Mouse (Mus musculus) MEL-GATA-1-ER (cell line): ENCODE measurements at regions not wholly inside any gene's neighbourhood (a gene's known extent, or its start where the extent isn't known, plus 50 kb on each side); places are given as distances from the start of the nearest gene placed in this dataset.

Source experiments
- DNase-seq: peaks from one replicate; pipeline ENCODE4 v3.0.0-alpha.2; 2012; ENCODE audit warnings: low read depth; ENCODE audit errors: extremely low read depth

DNA sequence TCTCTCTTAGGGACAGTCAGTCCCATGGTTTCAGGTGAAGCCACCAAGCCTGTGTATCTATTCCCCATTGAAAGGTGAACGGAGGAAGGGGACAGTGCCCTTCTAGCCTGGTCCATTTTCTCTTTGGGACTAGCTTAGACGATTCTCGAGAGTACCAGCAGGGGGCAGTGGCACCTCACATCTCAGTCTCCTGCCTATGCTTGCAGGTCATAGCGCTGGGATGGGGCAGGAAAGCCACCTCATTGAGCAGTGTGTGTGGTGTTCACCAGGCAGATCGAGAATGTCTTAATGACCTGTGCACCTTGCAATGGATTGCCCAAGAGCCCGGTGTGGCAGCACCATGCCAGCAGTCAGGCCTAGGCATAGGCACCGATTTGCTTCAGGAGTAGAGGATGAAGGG lies 100.7 kb upstream of the Podxl start:
- DNase-seq: no peak

DNA sequence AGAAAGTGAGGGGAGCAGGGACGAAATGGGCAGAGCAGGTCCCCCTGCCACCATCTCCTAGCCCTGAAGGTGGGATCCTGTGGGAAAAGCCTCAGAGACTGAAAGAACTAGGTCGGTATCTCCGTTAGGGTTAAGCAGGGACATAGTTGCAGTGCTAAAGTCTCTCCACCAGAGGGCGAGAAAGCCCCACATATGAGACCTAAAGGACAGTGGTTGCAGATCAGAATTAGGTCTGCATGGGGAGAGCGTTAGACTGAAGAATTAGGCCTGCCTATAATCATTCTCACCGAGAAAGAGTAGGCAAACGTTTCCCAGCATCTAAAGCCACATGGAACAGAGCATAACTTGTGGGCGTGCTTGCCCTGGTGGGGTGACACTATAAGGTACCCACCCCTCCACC lies 97.0 kb upstream of the Podxl start:
- DNase-seq: peak; percentile 58

DNA sequence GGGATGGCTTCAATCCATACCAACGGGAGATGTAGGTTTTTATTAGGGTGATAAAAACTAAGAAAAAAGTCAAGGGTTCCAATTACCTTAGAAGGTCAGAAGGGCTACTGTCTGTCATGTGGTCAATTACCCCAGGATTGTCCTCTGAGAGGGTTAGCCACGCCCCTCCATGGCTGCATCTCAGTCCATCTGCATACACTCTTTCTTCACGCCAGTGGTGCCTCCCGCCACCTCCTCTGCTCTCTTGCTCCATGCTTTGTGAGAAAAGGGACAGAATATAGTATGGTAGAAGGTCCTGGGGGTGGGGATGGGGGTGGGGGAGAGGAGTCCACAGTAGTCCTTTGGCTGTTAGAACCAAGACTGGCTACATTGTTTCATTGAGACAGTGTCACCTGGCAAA lies 96.1 kb upstream of the Podxl start:
- no peak for DNase-seq

DNA sequence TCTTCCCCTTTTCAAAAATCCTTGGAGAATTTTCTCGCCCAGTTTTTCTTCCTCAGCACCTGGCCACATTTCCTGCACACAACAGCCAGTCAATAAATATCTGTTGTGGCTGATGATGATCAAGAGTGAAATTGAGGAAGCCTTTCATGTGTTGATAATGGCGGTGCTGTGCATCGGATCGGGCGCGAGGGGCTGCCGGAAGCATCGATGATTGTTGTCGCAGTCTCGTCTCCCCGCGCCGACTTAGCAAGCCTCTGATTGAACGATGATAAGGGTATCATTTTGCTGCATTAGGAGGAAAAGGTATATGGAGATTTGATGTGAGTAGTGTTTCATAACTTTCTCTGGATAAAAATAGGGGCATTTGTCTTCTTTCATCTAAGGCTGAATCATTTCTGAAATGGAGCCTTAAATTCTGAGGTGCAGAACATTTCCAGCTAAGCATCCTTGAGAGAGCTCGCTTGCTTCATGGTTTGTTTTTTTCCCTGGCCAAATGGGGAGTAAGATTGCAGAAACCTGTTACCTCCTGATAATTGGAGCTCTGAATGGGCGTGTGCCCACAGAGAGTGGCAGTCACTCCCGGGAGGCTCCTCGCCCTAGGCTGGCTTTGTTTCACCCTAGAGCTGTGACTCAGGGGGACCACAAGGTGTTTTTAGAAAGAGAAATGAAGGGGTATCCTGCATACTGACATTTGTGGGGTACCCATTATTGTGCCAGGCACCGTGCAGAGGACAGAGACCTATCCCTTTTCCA lies 94.8 kb upstream of the Podxl start:
- peak; percentile 35 for DNase-seq

DNA sequence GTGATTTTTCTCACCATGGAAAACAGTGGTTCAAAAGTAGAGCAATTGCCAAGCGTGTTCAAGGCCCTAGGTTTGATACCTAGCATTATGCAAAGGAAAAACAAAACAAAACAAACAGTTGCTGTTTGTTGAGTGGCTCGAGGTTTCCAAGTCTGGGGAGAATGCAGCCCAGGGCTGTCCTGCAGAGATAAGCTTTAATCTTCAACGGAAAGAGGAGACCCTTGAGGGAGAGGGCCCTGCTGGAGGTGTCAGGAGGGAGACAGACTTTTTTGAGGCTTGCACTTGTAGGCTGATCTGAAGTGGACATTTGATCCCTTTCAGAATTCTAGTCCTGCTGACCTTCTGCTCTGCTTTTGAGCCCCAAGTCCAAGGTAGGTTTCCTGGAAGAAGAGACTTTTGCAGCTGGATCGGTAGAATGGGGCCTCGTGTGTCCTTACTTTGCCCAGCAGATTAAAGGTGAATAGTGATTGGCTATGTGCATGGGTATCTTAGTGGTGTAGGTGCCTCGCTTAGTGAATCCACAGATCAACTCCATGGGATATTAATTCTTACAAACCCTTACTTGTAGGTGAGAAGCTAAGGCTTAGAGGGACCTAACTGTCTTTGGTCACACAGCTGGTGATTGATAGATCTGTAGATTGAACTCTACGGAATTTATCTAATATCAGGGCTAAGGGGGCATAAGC lies 87.2 kb upstream of the Podxl start:
- DNase-seq: no peak

DNA sequence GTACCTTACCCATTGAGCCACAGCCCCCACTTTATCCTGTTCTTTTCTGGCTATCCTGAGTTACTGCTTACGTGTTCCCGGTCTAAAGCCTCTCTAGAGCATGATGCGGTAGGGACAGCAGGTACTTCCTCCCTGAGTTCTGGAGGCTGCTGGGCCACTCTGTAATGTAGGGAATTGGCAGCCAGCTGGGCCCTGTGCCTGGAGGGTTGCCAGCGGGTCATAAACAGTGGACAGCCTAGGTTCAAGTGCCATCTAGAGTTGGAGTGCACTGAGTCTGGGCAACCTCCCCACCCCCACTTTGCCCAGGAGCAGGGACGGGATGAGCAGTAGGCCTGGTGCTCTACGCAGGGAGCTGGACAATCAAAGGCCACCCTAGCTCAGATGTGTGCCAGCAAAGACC lies 81.5 kb upstream of the Podxl start:
- no peak for DNase-seq

DNA sequence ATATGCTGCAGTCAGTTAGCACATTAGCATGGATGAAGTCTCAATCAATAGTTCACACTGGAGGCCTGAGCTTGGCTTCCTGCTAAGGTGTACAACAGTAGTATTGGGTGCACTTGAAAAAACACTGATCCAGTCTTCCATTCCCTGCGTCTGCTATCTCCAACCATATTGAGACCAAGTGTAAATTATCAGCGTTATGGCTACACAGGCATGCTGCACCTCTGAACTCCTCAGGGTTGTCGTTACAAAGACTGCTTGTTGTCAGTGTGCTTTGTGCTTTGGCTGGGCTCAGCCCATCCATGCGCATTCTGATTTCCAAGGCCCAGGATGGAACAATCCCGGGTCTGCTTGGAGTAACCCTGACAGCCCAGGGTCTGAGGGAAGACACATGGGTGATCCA lies 80.7 kb upstream of the Podxl start:
- no peak for DNase-seq

DNA sequence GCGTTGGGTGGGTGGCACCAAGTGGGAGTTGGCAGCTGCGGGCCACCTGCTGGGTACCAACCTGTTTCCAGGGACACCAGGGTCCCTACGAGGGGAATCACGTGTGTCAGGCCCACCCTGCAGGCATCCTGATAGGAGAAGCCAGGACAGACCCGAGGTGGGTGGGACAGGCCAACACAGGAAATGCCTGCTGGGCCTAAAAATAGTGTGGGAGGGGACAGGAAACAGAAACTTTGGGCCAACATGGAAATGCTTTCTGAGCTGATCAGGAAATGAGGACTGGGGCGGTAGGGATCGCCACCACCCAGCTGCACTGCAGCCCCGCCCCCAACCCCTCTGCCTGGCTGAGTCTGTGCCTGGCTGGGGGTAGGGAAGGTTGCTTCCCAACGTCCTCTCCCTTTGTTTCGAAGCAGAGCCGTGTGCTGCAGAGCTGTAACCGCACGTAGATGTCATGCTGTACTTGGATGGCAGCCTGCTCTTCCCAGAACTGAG lies 78.7 kb upstream of the Podxl start:
- DNase-seq: peak; percentile 82

DNA sequence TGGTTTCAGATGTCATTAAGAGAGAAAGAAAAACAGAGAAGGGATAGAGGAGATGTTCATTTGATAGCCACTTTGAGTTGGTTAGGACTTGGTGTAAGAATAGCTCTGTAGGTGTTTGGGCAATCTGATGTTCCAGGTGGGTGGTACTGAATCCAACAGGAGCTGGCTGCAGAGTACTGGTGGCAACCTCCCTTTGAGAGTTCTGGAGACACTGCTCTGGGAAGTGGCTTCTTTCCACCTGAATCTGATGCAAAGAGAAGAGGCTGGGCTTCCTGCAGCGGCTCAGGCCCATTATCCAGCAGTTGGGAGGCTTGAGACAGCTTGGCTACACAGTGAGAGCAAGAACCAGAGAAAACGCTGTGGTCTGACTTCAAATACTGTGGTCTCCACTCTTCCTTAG lies 77.0 kb upstream of the Podxl start:
- no peak for DNase-seq

DNA sequence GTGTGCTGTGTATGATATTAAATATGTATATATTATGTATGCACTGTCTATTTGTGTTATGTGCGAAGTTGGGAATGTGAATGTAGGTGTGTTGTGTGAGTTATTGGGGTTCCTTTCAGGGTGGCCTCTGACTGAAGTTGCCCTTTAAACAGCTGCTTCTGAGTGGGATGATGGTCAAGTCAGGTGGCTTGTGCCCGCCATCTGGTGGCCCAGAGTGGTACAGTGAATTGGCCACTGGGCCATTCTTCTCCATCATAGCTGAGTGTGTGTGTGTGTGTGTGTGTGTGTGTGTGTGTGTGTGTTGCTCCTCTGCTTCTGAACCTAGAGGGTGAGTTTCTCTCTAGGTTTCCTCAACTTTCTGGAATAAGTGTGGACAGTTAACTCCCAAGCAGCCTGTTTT lies 75.7 kb upstream of the Podxl start:
- DNase-seq: no peak

DNA sequence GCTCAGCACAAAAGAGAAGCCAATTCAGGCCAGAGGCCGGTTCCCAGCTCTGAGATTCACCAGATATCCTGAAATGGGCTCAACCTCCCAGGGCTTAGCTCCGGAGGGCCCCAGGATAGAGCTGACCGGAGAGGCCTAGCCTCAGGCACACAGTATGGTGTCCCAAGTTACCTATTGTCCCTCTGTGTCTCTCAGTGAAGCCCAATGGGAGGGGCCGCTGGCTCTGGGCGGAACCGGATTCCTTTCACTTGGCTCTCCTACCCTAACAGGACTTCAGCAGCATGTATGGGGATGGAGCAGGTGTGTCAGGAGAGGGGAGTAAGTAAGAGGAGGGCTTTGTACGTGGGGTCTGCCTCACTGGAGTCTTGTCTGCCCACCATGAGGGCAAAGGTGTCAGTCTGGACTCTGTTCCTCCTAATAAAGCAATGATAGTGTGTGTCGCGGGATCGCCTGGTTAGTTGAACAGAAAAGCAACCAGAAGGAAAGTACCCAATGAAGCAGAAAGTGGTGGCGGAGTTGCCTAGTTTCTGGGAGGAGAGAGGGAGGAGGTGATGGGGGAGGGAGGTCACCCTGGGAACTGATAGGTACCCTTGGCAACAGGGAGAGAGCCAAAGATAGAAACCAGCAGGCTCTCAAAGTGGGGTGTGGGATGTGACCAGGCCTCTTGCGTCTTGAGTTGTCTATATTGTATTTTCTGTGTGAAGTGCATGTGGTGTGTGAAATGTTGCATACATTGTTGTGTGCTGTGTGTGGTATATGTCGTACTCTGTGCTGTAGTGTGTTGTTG lies 74.8 kb upstream of the Podxl start:
- DNase-seq: no peak

DNA sequence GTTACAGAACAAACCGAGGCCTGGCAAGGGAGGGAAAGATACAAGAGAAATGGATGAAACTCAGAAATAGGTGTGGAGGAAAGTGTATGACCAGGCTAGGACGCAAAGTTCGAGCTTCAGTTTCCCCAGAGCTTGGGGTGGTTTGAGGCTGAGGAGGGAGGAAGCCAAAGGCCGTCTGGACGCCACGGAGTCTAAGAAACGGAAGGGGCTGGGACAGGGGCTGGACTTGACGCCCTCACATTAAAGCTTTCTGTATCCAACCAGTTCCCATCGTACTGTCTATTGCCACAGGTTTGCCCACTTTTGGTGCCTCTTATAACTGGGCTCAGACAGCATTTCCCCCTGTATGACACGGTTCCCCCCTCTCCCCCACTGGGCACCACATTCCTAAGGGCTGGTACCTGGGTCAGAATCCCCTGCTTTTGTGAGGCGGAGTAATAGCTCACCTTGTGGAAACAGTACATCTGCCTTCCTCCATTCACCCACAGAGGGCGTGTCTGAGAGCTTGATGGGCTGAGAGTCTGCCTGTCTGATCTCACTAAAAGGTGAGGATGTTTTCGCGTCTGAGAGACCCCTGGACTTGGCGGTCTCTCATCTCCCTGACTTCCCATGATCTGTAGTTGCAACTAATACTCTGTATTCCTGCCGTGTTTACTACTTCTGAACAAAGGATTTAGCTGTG lies 73.7 kb upstream of the Podxl start:
- DNase-seq: no peak

DNA sequence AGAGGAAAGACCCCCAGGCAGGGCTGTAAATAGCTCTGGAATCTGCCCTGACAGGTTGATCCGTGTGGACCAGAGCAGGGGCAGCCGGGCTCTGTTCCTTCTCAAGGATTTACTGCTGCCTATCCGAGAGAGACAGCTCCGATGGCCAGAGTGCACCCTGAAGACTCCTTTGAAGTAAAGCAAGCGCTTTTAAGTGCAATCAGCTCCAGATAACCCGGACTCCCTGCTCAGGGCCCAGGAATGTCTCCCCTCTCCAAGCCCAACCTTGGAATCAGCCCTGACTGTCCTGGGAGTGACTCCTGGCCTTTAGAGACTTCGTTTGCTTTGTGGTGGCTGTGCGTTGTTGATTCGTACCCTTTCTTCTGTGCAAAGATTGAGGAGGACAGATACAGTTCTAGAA lies 73.2 kb upstream of the Podxl start:
- DNase-seq: no peak

DNA sequence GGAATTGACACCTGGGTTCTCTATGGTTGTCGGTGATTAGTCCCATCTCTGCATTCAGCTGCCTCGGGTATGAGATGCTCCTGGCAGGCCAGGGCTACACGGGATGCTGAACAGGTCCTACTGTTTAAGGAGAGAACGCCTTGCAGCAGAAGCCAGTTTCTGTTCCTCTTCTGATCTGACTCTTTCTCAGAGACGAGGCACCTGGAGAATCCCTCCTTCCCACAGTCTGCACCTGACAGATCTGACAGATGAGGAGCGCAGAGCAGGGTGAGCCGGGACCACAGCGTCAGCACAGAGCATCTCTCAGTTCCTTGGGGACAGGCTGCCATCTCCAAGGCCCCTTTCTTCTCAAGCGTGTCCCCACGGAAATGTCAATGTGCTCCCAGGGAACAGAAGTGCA lies 68.7 kb upstream of the Podxl start:
- no peak for DNase-seq

DNA sequence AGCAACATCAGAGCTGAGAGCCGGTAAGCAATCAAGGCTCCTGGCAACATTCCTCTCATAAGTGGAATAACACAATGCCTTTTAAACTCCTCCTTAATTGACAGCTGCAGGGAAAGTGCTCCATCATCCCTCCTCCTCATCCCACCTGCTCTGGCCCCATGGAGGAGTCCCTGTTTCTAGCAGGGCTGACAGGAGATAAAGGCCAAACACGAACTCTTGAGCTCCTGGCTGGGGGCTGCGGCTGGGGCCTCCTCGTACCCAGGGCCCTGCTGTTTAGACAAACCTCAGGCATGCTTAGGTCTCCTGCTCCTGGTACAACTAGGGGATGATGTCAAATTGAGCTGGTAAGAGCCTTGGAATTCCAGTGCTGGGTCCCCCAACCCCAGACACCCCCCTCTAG lies 66.2 kb upstream of the Podxl start:
- no peak for DNase-seq

DNA sequence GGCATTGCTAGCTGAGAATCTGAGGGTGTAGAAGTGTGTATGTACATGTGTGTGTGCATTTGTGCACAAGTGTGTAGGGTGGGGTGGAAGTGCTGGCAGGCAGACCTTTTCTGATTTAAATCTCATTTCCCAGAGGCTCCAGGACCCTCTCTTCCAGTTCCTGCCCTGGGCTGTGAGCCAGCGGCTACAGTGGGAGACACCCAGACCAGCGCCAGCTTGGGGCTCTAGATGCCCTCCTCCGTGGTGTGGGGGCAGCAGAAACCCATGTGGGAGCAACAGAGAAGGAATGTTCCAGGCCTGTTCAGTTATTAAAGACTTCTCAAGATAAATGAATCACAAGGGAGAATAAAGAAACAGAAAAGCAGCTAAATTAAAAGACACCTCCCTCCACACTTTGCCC lies 64.1 kb upstream of the Podxl start:
- DNase-seq: no peak

DNA sequence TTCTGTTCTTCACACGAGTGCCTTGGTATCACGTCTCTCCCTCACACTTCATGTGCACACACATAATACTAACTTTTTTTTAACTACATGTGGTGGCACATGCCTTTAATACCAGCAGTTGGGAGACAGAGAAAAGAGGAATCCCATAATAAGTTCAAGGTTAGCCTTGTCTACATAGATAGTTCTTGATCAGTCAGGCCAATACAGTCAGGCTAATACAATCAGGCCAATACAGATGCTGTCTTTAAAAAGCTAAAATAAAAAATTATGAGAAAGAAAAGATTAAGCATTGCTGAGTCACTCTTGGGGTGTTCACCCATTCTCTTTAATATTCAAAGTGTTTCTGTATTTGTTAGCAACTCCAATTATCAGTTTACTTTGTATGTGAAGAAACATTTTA lies 61.3 kb upstream of the Podxl start:
- no peak for DNase-seq

DNA sequence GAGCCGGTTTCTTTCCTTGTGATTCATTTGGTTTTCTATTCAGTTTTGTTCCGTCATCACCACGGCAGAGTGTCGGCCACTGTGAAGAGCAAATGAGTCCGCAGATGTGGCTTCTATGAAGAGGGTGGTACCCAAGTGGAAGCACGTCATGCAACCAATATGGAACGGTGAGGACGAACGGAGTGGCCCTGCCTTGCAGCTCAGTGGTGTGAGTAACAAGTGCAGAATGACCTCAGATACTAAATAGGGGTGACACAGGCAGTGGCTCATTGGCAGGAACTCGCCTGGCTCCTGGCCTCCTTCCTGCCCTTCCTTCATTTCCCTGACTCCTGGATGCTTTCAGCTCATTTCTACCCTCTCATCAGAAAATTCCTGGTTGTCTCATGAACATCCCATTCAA lies 60.6 kb upstream of the Podxl start:
- no peak for DNase-seq

DNA sequence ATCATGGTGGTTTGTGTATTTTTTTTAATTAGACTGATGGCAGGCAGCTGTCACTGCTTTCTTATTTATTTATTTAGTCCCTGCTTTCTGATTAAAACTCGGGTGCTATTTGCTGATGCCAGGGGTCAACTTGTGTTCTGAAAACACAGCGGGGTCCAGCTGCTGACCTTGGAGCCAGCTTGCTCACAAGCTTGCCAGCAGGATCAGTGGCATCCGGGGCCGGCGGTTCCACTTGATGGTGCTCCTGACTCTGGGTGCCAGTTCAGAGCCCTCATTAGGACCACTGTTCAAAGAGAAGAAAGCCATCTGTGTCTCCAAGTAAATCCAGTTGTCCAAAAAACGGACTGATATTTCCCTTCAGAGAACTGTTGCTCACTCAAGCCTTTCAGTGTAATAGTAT lies 57.2 kb upstream of the Podxl start:
- DNase-seq: no peak

DNA sequence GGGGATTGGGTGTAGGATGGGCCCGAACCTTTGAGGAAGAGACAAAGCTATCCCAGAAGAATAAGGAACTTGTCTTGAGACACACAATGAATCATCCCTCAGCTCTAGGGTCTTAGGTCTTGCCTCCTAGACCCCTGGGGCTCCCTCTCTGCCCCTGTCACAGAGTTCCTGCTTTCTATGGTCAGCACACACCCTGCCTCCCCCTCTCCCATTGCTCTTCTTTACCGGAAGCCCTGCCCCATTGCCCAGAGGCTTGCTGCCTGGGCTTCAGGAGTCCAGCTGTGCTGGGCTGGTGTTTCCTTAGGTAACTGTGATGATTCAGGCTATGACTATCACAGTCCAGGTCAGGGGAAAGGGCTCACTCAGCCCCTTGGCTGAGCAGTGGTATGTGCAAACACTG lies 55.1 kb upstream of the Podxl start:
- no peak for DNase-seq

DNA sequence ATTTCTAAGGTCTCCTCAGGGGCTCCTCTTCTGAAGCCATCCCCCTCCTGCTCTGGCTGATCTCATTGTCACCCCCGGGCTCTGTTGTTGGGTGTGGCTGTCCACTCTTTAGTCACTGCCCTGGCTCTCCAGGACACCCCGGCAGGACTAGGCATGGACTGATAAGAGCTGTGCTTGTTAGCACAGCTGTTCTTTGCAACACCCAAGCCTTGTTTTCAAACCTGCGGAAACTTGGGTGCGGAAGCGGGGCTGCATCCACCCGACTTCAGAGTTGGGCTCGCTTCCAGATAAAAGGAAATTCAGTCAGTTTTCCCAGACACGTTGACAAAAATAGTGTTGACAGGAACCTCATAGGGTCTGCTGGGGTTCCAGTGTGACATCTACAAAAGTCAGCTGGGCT lies 53.6 kb upstream of the Podxl start:
- DNase-seq: no peak

DNA sequence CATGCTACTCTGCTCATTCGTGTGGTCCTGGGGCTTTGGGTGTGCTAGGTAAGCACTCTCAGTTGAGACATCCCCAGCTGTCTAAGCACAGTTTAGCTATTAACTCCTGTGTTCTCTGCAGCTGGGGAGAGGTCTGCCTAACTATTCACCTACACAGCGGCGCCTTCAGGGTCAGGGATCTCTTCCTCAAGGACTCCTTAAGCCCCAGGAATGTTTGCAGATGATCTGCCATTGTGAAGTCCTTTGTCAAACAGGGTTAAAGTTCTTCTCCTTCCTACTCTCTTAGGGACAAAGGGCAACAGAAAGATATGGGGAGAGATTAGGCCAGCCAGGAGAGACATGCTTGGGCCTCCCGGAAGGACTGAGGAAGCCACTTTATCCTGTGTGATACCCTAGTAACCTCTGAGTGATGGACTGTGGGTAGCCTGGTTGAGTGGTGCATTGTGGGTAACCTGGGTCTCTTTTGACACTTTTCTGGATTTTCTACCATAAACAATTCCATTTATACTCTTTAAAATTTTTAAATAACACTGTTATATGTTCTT lies 51.7 kb upstream of the Podxl start:
- no peak for DNase-seq
